Mouse (Mus musculus) intestine, postnatal 0 days (tissue): ENCODE data around the gene St5. TPM values are rescaled to one million over a fixed set of nuclear protein-coding genes. Genes with fewer than 3 reads are reported as not detected.

Experiments used
- ATAC-seq: fragments of 200-750 bp; cut with Nextera tagmentation; 2 replicates; pipeline ENCODE4 v1.8.0; 2017; ENCODE audit warnings: mild to moderate bottlenecking, moderate TSS enrichment, moderate library complexity
- H3K27ac ChIP-seq: fragments of 300-500 bp; sonication (generic); 2 replicates; pipeline ENCODE4 v1.5.1; 2014; ENCODE audit warnings: mild to moderate bottlenecking, low read depth, low read length, moderate library complexity
- H3K27me3 ChIP-seq: fragments of 300-500 bp; sonication (generic); replicated peaks from 2 replicates; pipeline ENCODE4 v1.6.1; 2014; ENCODE audit warnings: low read length, mixed read lengths; ENCODE audit not compliant: control insufficient read depth, insufficient read depth
- H3K36me3 ChIP-seq: fragments of 300-500 bp; sonication (generic); 2 replicates; pipeline ENCODE4 v1.6.1; 2014; ENCODE audit warnings: mild to moderate bottlenecking, moderate library complexity; ENCODE audit not compliant: control insufficient read depth, insufficient read depth
- H3K4me1 ChIP-seq: fragments of 300-500 bp; sonication (generic); replicated peaks from 2 replicates; pipeline ENCODE4 v1.6.1; 2014; ENCODE audit warnings: antibody characterized with exemption, low read length, mixed read lengths; ENCODE audit not compliant: control insufficient read depth, insufficient read depth
- H3K4me2 ChIP-seq: fragments of 300-500 bp; sonication (generic); replicated peaks from 2 replicates; pipeline ENCODE4 v1.6.1; 2014; ENCODE audit warnings: low read depth, mild to moderate bottlenecking, moderate library complexity
- H3K4me3 ChIP-seq: fragments of 300-500 bp; sonication (generic); 2 replicates; pipeline ENCODE4 v1.5.1; 2014; ENCODE audit warnings: low read depth, low read length
- H3K9ac ChIP-seq: fragments of 300-500 bp; sonication (generic); 2 replicates; pipeline ENCODE4 v1.6.1; 2014; ENCODE audit warnings: mild to moderate bottlenecking, low read depth, low read length
- H3K9me3 ChIP-seq: fragments of 300-500 bp; sonication (generic); 2 replicates; pipeline ENCODE4 v1.6.1; 2016; ENCODE audit warnings: mixed run types; ENCODE audit not compliant: control insufficient read depth
- CTCF ChIP-seq: sonication (generic); IDR thresholded peaks from 2 replicates; pipeline ENCODE4 v1.5.1; 2016; ENCODE audit warnings: low read depth, mild to moderate bottlenecking, control low read depth, antibody characterized with exemption, moderate library complexity
- WGBS: fragments of 180-500 bp; shearing (Covaris S2); extraction: QIAGEN DNeasy Blood & Tissue Kit; methylation state at CpG from one replicate; pipeline ENCODE4 v1.1.7; 2014; 5-methylcytosine and 5-hydroxymethylcytosine counted together
- microRNA-seq: library from miRNA; unstranded; fragments of <30 nt; microRNA quantifications from one replicate; pipeline ENCODE4, GENCODE M21; 2016
- polyA plus RNA-seq: library from polyadenylated mRNA; unstranded; fragments of >200 nt; fragmentation: Nextera tagmentation; extraction: Ambion mirVana; gene quantifications from 2 replicates; pipeline ENCODE4 v1.2.1, GENCODE M21; 2015

The St5 gene
- polyA plus RNA-seq, 1 experiment from 2014 or later, result 46.7 TPM

DNA sequence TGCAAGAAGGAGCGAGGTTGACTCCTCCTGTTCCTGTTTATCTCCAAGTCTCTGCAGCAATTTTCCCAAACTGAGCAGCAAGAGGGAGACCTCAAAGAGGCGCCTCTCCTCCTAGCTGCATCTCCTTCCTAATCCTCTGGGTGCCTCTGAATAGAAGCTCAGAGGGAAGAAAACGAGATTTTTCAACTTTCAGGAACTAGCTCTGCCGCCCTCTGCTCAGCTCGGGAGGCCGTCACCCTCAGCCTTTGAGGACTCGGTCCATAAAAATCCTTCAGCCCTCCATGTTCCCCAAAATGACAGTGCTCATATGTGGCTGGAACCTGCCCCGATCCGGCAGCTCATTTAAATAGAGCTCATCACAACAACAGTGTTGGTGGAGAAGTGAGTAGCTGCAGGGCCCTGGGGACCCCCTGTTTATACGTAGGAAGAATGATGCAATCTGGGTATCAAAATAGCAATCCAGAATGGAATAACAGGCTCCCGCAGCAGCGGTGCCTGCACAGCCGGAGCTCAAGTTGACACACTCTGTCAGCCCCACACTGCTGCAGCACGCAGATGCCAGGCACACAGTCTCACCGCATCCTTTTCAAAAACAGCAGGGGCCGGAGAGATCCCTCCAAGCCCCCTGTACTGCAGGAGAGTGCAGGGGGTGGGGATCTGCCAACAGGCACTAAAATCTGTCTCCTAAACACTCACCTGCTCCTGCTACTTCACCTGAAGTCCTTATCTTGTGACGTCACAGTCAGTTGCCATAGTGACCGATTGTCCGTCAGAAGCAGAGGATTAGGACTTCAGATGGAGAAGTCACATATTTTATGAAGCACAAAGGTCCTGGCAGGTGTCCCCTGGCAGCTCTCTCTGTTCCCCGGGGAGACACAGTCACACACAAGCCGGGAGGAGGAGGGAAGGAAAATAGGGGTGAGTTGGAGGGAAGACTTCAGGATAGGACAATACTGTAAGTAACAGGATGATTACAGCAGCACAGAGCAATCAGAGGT lies 209.8 kb downstream of the St5 start:
- Histone ChIP-seq H3K9me3 (no peaks in the 10 kb centered on the region), H3K36me3 (no peaks in the 10 kb centered on the region), H3K9ac (no peak overlapping the region), H3K4me3 (no peak overlapping the region), H3K4me2 (0 out of 2 replicates have a peak overlapping the region, but pooled peaks have one; percentile 6), H3K27me3 (no peaks in the 10 kb centered on the region; the same call in 1 of the 2 replicates), H3K27ac (no peak overlapping the region), H3K4me1 (no peaks in the 10 kb centered on the region)
- no peak for TF ChIP-seq CTCF
- no peak for ATAC-seq
- WGBS, result 19% methylated on average over 21 of the region's 21 CpGs

DNA sequence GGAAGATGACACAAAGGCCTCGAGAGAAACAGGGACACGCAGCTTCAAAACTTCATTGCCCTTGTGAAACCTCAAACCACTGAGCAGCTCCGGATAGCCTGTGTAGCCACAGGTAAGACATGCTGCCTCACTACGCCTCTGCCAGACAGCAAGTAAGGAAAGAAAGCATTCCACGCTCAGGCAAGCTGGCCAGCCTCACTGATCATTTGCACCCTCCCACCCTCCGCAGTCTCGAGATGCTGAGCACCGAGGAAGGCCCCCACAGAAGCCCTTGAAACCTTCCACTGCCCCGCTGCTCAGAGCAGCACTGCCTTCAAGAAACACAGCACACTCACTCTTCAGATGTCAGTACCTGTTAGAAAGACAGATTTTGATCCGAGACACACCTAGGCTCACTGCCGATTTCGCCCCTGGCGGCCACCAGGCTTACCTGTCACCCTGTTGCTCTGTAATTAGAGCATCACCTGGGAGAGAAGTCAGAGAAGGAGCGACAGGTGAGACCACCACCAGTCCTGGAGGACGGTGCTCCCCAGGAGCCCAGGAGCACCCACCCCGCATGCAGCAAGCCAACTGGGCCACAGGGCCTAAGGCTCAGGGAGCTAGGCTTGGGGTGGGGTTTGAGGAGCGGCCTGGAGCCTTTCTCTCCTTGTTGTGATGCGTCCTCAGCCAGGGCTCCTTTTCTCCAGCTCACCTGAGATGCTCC lies 210.6 kb downstream of the St5 start:
- WGBS, result 66% methylated on average over 18 of the region's 18 CpGs
- H3K4me3 ChIP-seq, result no peak overlapping the region

DNA sequence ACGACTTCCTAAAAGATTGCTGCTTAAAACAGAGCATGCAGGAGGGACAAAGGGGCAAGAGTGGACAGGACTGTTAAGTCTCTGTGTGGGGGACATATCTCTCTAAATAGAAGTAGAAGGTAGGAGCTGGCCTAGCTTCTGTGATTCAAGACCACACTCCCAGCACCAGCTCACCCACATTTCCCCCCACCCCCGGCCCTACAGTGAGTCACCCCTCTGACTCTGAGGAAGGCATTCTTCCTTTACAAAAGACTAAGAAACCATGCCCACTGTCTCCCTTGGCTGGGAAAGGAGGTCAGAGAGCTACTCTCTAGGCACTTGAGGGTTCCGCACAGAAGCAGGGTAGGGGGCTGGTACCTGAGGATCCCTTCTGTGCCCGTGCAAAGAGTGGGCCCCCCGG lies 219.2 kb downstream of the St5 start:
- H3K4me1 ChIP-seq, result no peaks in the 10 kb centered on the region
- no peaks in the 10 kb centered on the region for H3K36me3 ChIP-seq
- H3K27me3 ChIP-seq, result no peaks in the 10 kb centered on the region
- H3K4me3 ChIP-seq, result no peak overlapping the region
- no peak for ATAC-seq
- H3K27ac ChIP-seq, result no peak overlapping the region
- H3K9ac ChIP-seq, result no peak overlapping the region
- H3K9me3 ChIP-seq, result no peaks in the 10 kb centered on the region
- H3K4me2 ChIP-seq, result no peak overlapping the region
- no peak for TF ChIP-seq CTCF
- WGBS, result 76% methylated on average over 5 of the region's 5 CpGs

More for the DNA sequence above, 210.6 kb downstream of the St5 start:
- no peak overlapping the region for H3K4me2 ChIP-seq
- H3K9ac ChIP-seq, result no peak overlapping the region
- no peak overlapping the region for H3K27ac ChIP-seq
- no peaks in the 10 kb centered on the region for H3K9me3 ChIP-seq
- ATAC-seq, result no peak
- TF ChIP-seq CTCF, result no peak
- no peaks in the 10 kb centered on the region; the same call in 1 of the 2 replicates for H3K27me3 ChIP-seq
- H3K4me1 ChIP-seq, result no peaks in the 10 kb centered on the region
- H3K36me3 ChIP-seq, result no peaks in the 10 kb centered on the region

DNA sequence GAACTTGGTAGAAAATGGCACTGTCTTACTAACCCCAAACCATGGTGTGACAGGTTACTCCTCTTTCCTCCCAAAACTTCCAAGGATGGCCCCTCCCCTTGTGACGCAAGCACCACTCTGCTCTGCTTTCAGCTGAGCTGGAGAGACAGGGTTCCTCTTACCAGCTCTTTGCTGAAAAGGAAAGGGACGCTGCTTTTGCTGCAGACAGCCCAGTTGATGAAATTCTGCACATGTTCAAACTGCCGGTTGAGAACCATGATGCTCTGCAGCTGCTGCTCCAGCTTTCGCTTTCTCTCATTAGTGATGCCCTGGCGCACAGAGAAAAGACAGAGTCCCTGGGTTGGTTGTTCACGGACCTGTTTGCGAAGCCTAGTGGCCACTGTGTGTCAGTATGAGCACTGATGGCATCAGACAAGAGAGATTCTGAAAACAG lies 222.6 kb downstream of the St5 start:
- Histone ChIP-seq H3K36me3 (no peaks in the 10 kb centered on the region), H3K27me3 (no peaks in the 10 kb centered on the region), H3K9ac (no peak overlapping the region), H3K9me3 (no peaks in the 10 kb centered on the region), H3K27ac (no peak overlapping the region), H3K4me1 (no peaks in the 10 kb centered on the region), H3K4me2 (no peak overlapping the region), H3K4me3 (no peak overlapping the region)
- TF ChIP-seq CTCF, result peak; percentile 43
- no peak for ATAC-seq
- 32% methylated on average over 7 of the region's 7 CpGs for WGBS

DNA sequence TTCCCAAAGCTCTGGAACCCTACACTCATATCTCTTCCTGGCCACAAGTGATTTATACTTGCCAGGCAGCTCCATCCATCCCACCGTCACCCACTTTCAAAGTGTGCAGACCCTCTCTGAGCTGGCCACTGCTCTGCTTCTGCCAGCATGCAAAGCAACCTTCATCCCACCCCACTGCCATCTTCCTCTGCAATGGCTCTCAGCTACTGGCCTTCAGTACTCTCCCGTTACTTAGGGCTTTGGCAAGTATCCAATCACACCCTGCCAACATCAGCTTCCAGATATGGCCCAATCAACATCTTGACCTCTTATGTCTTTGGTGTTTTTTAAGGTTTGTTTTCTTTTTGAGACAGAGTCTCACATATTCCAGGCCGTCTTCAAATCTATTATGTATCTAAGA lies 225.5 kb downstream of the St5 start:
- Histone ChIP-seq H3K4me2 (no peak overlapping the region), H3K36me3 (no peaks in the 10 kb centered on the region), H3K27me3 (no peaks in the 10 kb centered on the region), H3K4me1 (no peaks in the 10 kb centered on the region), H3K9ac (no peak overlapping the region), H3K4me3 (no peak overlapping the region), H3K27ac (no peak overlapping the region), H3K9me3 (no peaks in the 10 kb centered on the region)
- 66% methylated on average over 3 of the region's 3 CpGs for WGBS
- no peak for ATAC-seq
- TF ChIP-seq CTCF, result no peak

Small RNA genes lying within 50 kb of the gene (microRNA-seq; reads per million reads assigned to microRNA genes)
- gene Gm47284, result not detected

Other genes starting within 250 kb of the St5 start
- gene Trim66, start 195.5 kb downstream of the St5 start, polyA plus RNA-seq, result 0.01 and 0.05 TPM in 2 replicates
- 81.0 and 95.7 TPM in 2 replicates for gene Rpl27a, start 184.5 kb downstream of the St5 start, polyA plus RNA-seq
- gene Akip1, start 85 bp upstream of the St5 start, polyA plus RNA-seq, result 29.8 and 30.1 TPM in 2 replicates
- gene BC051019, start 20.2 kb upstream of the St5 start, polyA plus RNA-seq, result not detected in 2 replicates
- gene Ascl3, start 28.1 kb upstream of the St5 start, polyA plus RNA-seq, result 0.52 and 0.98 TPM in 2 replicates
- gene Tmem9b, start 49.3 kb upstream of the St5 start, polyA plus RNA-seq, result 135 and 145 TPM in 2 replicates
- gene Nrip3, start 78.4 kb upstream of the St5 start, polyA plus RNA-seq, result 0.39 and 0.59 TPM in 2 replicates
- gene Scube2, start 162.1 kb upstream of the St5 start, polyA plus RNA-seq, result 2.6 and 3.2 TPM in 2 replicates